Mouse (Mus musculus) lung, postnatal 0 days (tissue): Measurements from ENCODE around the gene 3110082I17Rik.
A peak's percentile ranks its signal among the peaks of the same experiment; 100 is the strongest.

ENCODE experiments used
- CTCF ChIP-seq: IDR thresholded peaks from 2 replicates; pipeline ENCODE4 v1.5.1; 2016; ENCODE audit warnings: antibody characterized with exemption, mild to moderate bottlenecking
- EP300 ChIP-seq: IDR thresholded peaks from 2 replicates; pipeline ENCODE4 v1.6.1; 2016; ENCODE audit warnings: antibody characterized with exemption, mild to moderate bottlenecking, control low read depth

- TF ChIP-seq CTCF (peak; percentile 89), EP300 (no peak)
Measured at GRCm38 (mm10) chr5:139344021-139344686, 116.2 kb downstream of the 3110082I17Rik start.
